Mouse (Mus musculus): ENCODE data around the gene Necab2. TPM values are rescaled to one million over a fixed set of nuclear protein-coding genes. Genes with fewer than 3 reads are reported as not detected.

The Necab2 gene
- polyA plus RNA-seq, 1 experiment from 2014 or later = 13.3 TPM

GRCm38 (mm10) chr8:119505488-119505887, 59.0 kb downstream of the Necab2 start:
- H3K4me1 ChIP-seq = peaks cover 28% of the 10 kb centered on the region
- peaks cover 2% of the 10 kb centered on the region; the same call in 1 of the 2 replicates for H3K27me3 ChIP-seq
- no peak overlapping the region for H3K9ac ChIP-seq
- no peak for ATAC-seq
- no peak overlapping the region; the same call in 1 of the 2 replicates for H3K27ac ChIP-seq
- no peak overlapping the region for H3K4me3 ChIP-seq
- H3K36me3 ChIP-seq (ENCODE audit: poor library complexity, severe bottlenecking) = peaks cover 47% of the 10 kb centered on the region
- no peak overlapping the region for H3K4me2 ChIP-seq
- 18% methylated on average over 9 of the region's 9 CpGs for WGBS
- no peaks in the 10 kb centered on the region for H3K9me3 ChIP-seq (replicated peaks)

DNA sequence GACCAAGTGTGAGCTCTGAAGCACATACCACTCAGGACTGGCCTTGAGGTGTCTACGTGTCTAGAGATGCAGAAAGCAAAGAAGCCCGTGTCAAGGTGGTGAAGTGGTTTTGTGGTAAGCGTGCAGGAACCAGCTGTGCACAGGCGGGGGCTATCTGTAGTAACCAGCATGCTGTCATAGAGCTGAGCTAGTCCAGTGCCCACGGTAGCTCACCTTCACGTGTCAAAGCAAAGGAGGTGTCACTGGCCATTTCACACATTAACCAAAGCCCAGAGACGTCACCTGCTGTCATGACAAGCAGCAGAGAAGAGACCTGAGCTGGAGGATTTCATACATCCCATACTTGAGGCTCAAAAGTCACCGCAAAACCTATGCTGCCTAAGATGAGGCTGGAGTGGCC, 59.6 kb downstream of the Necab2 start:
- no peak overlapping the region for H3K4me2 ChIP-seq
- no peak overlapping the region for H3K9ac ChIP-seq
- no peak overlapping the region for H3K4me3 ChIP-seq
- H3K9me3 ChIP-seq (replicated peaks) = no peaks in the 10 kb centered on the region
- H3K36me3 ChIP-seq (ENCODE audit: poor library complexity, severe bottlenecking) = peaks cover 53% of the 10 kb centered on the region
- ATAC-seq = no peak
- no peak overlapping the region for H3K27ac ChIP-seq
- 86% methylated on average over 8 of the region's 8 CpGs for WGBS
- peaks cover 2% of the 10 kb centered on the region; the same call in 1 of the 2 replicates for H3K27me3 ChIP-seq
- peaks cover 28% of the 10 kb centered on the region for H3K4me1 ChIP-seq

- H3K36me3 ChIP-seq (ENCODE audit: poor library complexity, severe bottlenecking) = peaks cover 96% of the 10 kb centered on the region
- H3K27ac ChIP-seq = no peak overlapping the region
- ATAC-seq = no peak
- WGBS = 83% methylated on average over 9 of the region's 9 CpGs
- no peak overlapping the region for H3K4me2 ChIP-seq
- H3K27me3 ChIP-seq = no peaks in the 10 kb centered on the region
- no peaks in the 10 kb centered on the region for H3K9me3 ChIP-seq (replicated peaks)
- no peak overlapping the region for H3K4me3 ChIP-seq
- no peak overlapping the region for H3K9ac ChIP-seq
- peaks cover 3% of the 10 kb centered on the region for H3K4me1 ChIP-seq
Observed at GRCm38 (mm10) chr8:119510471-119510870, 64.0 kb downstream of the Necab2 start.

GRCm38 (mm10) chr8:119511722-119512121, 65.2 kb downstream of the Necab2 start:
- H3K27ac ChIP-seq = no peak overlapping the region
- H3K4me1 ChIP-seq = peaks cover 9% of the 10 kb centered on the region
- H3K4me2 ChIP-seq = no peak overlapping the region
- H3K36me3 ChIP-seq (ENCODE audit: poor library complexity, severe bottlenecking) = peaks cover 97% of the 10 kb centered on the region
- H3K9ac ChIP-seq = no peak overlapping the region
- 92% methylated on average over 7 of the region's 7 CpGs for WGBS
- no peak for ATAC-seq
- no peaks in the 10 kb centered on the region for H3K27me3 ChIP-seq
- H3K4me3 ChIP-seq = no peak overlapping the region
- no peaks in the 10 kb centered on the region for H3K9me3 ChIP-seq (replicated peaks)

GRCm38 (mm10) chr8:119513405-119513804, 66.9 kb downstream of the Necab2 start:
- no peak for ATAC-seq
- Histone ChIP-seq H3K27ac (no peak overlapping the region), H3K4me3 (no peak overlapping the region), H3K9ac (no peak overlapping the region), H3K36me3 (ENCODE audit: poor library complexity, severe bottlenecking) (peaks cover 99% of the 10 kb centered on the region), H3K4me2 (no peak overlapping the region), H3K4me1 (peaks cover 9% of the 10 kb centered on the region), H3K9me3 (replicated peaks) (no peaks in the 10 kb centered on the region), H3K27me3 (no peaks in the 10 kb centered on the region)
- 88% methylated on average over 4 of the region's 4 CpGs for WGBS

GRCm38 (mm10) chr8:119514940-119515339, 68.4 kb downstream of the Necab2 start:
- Histone ChIP-seq H3K27me3 (no peaks in the 10 kb centered on the region), H3K36me3 (ENCODE audit: poor library complexity, severe bottlenecking) (peaks cover 99% of the 10 kb centered on the region), H3K4me1 (peaks cover 9% of the 10 kb centered on the region), H3K27ac (no peak overlapping the region), H3K4me3 (no peak overlapping the region), H3K9me3 (replicated peaks) (no peaks in the 10 kb centered on the region), H3K9ac (no peak overlapping the region), H3K4me2 (no peak overlapping the region)
- 89% methylated on average over 3 of the region's 3 CpGs for WGBS
- no peak for ATAC-seq

- no peak overlapping the region; the same call in 1 of the 2 replicates for H3K9ac ChIP-seq
- no peak overlapping the region for H3K4me2 ChIP-seq
- no peaks in the 10 kb centered on the region for H3K27me3 ChIP-seq
- H3K36me3 ChIP-seq (ENCODE audit: poor library complexity, severe bottlenecking) = peaks cover 99% of the 10 kb centered on the region
- no peak for ATAC-seq
- no peaks in the 10 kb centered on the region for H3K9me3 ChIP-seq (replicated peaks)
- 36% methylated on average over 3 of the region's 3 CpGs for WGBS
- no peak overlapping the region for H3K27ac ChIP-seq
- peaks cover 9% of the 10 kb centered on the region for H3K4me1 ChIP-seq
- H3K4me3 ChIP-seq = no peak overlapping the region
Observed at GRCm38 (mm10) chr8:119515767-119516166, 69.2 kb downstream of the Necab2 start.

GRCm38 (mm10) chr8:119516674-119517073, 70.2 kb downstream of the Necab2 start:
- 51% methylated on average over 5 of the region's 5 CpGs for WGBS
- H3K9me3 ChIP-seq (replicated peaks) = no peaks in the 10 kb centered on the region
- no peaks in the 10 kb centered on the region for H3K27me3 ChIP-seq
- no peak overlapping the region for H3K27ac ChIP-seq
- H3K36me3 ChIP-seq (ENCODE audit: poor library complexity, severe bottlenecking) = peaks cover 100% of the 10 kb centered on the region
- no peak for ATAC-seq
- no peak overlapping the region for H3K4me2 ChIP-seq
- no peak overlapping the region for H3K4me3 ChIP-seq
- no peak overlapping the region for H3K9ac ChIP-seq
- H3K4me1 ChIP-seq = peaks cover 9% of the 10 kb centered on the region

DNA sequence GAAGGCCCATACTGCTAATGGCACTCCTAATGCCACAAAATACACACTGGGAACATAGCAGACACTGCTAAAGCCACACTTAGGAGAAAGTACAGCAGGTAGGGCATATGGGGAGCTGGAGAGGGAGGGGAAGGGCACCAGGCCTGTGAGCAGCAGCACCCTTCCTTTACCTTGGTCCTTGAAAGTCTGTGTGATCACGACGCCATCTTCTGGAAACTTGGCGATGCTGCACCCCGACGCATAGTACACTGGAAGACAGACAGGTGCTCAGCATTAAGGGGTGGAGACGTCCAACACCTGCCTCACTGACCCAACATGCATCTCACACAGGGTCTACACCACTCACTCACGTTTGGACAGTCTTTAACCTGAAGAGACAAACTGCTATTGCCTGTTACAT, 73.6 kb downstream of the Necab2 start:
- 69% methylated on average over 7 of the region's 7 CpGs for WGBS
- ATAC-seq = no peak
- Histone ChIP-seq H3K9ac (no peak overlapping the region), H3K4me1 (peaks cover 9% of the 10 kb centered on the region), H3K36me3 (ENCODE audit: poor library complexity, severe bottlenecking) (peaks cover 99% of the 10 kb centered on the region), H3K4me3 (no peak overlapping the region), H3K27ac (no peak overlapping the region), H3K9me3 (replicated peaks) (no peaks in the 10 kb centered on the region), H3K4me2 (no peak overlapping the region), H3K27me3 (no peaks in the 10 kb centered on the region)

Other genes starting within 250 kb of the Necab2 start
- gene Hsbp1, start 102.2 kb upstream of the Necab2 start, polyA plus RNA-seq (2015; fragmentation: Nextera tagmentation; extraction: Ambion mirVana) = 465 and 467 TPM in 2 replicates
- 11.0 and 11.1 TPM in 2 replicates for gene Mlycd, start 51.8 kb upstream of the Necab2 start, polyA plus RNA-seq (2015; fragmentation: Nextera tagmentation; extraction: Ambion mirVana)
- gene Osgin1, start 12.6 kb upstream of the Necab2 start, polyA plus RNA-seq (2015; fragmentation: Nextera tagmentation; extraction: Ambion mirVana) = 0.14 and 0.37 TPM in 2 replicates
- gene Slc38a8, start 55.0 kb downstream of the Necab2 start, polyA plus RNA-seq (2015; fragmentation: Nextera tagmentation; extraction: Ambion mirVana) = not detected in 2 replicates
- 67.2 and 70.5 TPM in 2 replicates for gene Mbtps1, start 112.0 kb downstream of the Necab2 start, polyA plus RNA-seq (2015; fragmentation: Nextera tagmentation; extraction: Ambion mirVana)
- 109 and 130 TPM in 2 replicates for gene Hsdl1, start 128.5 kb downstream of the Necab2 start, polyA plus RNA-seq (2015; fragmentation: Nextera tagmentation; extraction: Ambion mirVana)
- 0.19 and 0.62 TPM in 2 replicates for gene Dnaaf1, start 128.5 kb downstream of the Necab2 start, polyA plus RNA-seq (2015; fragmentation: Nextera tagmentation; extraction: Ambion mirVana)
- 15.2 and 16.8 TPM in 2 replicates for gene Taf1c, start 158.5 kb downstream of the Necab2 start, polyA plus RNA-seq (2015; fragmentation: Nextera tagmentation; extraction: Ambion mirVana)
- gene Adad2, start 166.0 kb downstream of the Necab2 start, polyA plus RNA-seq (2015; fragmentation: Nextera tagmentation; extraction: Ambion mirVana) = not detected in 2 replicates
- 0.17 TPM in 1 of 2 replicates, not detected in the other for gene Kcng4, start 189.0 kb downstream of the Necab2 start, polyA plus RNA-seq (2015; fragmentation: Nextera tagmentation; extraction: Ambion mirVana)
- 0.76 and 1.7 TPM in 2 replicates for gene Wfdc1, start 219.6 kb downstream of the Necab2 start, polyA plus RNA-seq (2015; fragmentation: Nextera tagmentation; extraction: Ambion mirVana)